Mouse (Mus musculus) heart, embryonic 13.5 days (tissue): ENCODE results near the gene Zcchc17. TPM values are rescaled to one million over a fixed set of nuclear protein-coding genes. Genes with fewer than 3 reads are reported as not detected.

Source experiments
- ATAC-seq: fragments of 200-750 bp; cut with Nextera tagmentation; 2 replicates; pipeline ENCODE4 v1.8.0; 2017; ENCODE audit warnings: moderate TSS enrichment; ENCODE audit not compliant: insufficient number of reproducible peaks, low FRiP score, low TSS enrichment; ENCODE audit errors: extremely low read depth
- H3K27ac ChIP-seq: fragments of 300-500 bp; sonication (generic); replicated peaks from 2 replicates; pipeline ENCODE4 v1.5.1; 2015; ENCODE audit warnings: moderate library complexity, mild to moderate bottlenecking, inconsistent platforms
- H3K27me3 ChIP-seq: fragments of 300-500 bp; sonication (generic); replicated peaks from 2 replicates; pipeline ENCODE4 v1.6.1; 2015; ENCODE audit warnings: mild to moderate bottlenecking, inconsistent platforms
- H3K36me3 ChIP-seq: fragments of 300-500 bp; sonication (generic); 2 replicates; pipeline ENCODE4 v1.6.1; 2015; ENCODE audit warnings: mild to moderate bottlenecking, inconsistent platforms
- H3K4me1 ChIP-seq: fragments of 300-500 bp; sonication (generic); 2 replicates; pipeline ENCODE4 v1.6.1; 2015; ENCODE audit warnings: inconsistent platforms
- H3K4me2 ChIP-seq: fragments of 300-500 bp; sonication (generic); 2 replicates; pipeline ENCODE4 v1.6.1; 2015; ENCODE audit warnings: inconsistent platforms, mild to moderate bottlenecking, moderate library complexity
- H3K4me3 ChIP-seq: fragments of 300-500 bp; sonication (generic); 2 replicates; pipeline ENCODE4 v1.5.1; 2015; ENCODE audit warnings: moderate library complexity, mild to moderate bottlenecking, inconsistent platforms
- H3K9ac ChIP-seq: fragments of 300-500 bp; sonication (generic); 2 replicates; pipeline ENCODE4 v1.6.1; 2015; ENCODE audit warnings: inconsistent platforms, mild to moderate bottlenecking, moderate library complexity
- H3K9me3 ChIP-seq: fragments of 300-500 bp; sonication (generic); 2 replicates; pipeline ENCODE4 v1.6.1; 2016; ENCODE audit warnings: inconsistent platforms
- WGBS: fragments of 180-500 bp; shearing (Covaris S2); methylation state at CpG from one replicate; pipeline ENCODE4 v1.1.7; 2015; ENCODE audit warnings: mixed read lengths; 5-methylcytosine and 5-hydroxymethylcytosine counted together
- polyA plus RNA-seq: library from polyadenylated mRNA; unstranded; fragments of >200 nt; fragmentation: Nextera tagmentation; extraction: Ambion mirVana; gene quantifications from 2 replicates; pipeline ENCODE4 v1.2.1, GENCODE M21; 2015

Gene Zcchc17
- polyA plus RNA-seq, 1 experiment from 2014 or later, result 48.1 TPM

GRCm38 (mm10) chr4:130316691-130317090, 43.1 kb downstream of the Zcchc17 start:
- H3K27ac ChIP-seq, result peak overlapping the region; percentile 91
- ATAC-seq, result no peak
- H3K9ac ChIP-seq, result peak overlapping the region; percentile 68

GRCm38 (mm10) chr4:130315771-130316527, 43.8 kb downstream of the Zcchc17 start:
- peaks cover 81% of the 10 kb centered on the region for H3K36me3 ChIP-seq
- peak overlapping the region; percentile 68 for H3K9ac ChIP-seq
- ATAC-seq, result no peak

More at GRCm38 (mm10) chr4:130316691-130317090, 43.1 kb downstream of the Zcchc17 start:
- Histone ChIP-seq H3K36me3 (peaks cover 84% of the 10 kb centered on the region), H3K9me3 (no peaks in the 10 kb centered on the region), H3K4me3 (no peak overlapping the region), H3K27me3 (no peaks in the 10 kb centered on the region), H3K4me1 (peaks cover 78% of the 10 kb centered on the region), H3K4me2 (no peak overlapping the region)
- 59% methylated on average over 10 of the region's 10 CpGs for whole genome bisulfite sequencing

GRCm38 (mm10) chr4:130313552-130313951, 46.2 kb downstream of the Zcchc17 start:
- Histone ChIP-seq H3K9ac (no peak overlapping the region), H3K4me1 (peaks cover 92% of the 10 kb centered on the region), H3K36me3 (peaks cover 63% of the 10 kb centered on the region), H3K9me3 (no peaks in the 10 kb centered on the region), H3K27ac (no peak overlapping the region), H3K27me3 (peaks cover 21% of the 10 kb centered on the region), H3K4me3 (no peak overlapping the region), H3K4me2 (no peak overlapping the region)
- WGBS, result 83% methylated on average over 4 of the region's 4 CpGs
- no peak for ATAC-seq

More at GRCm38 (mm10) chr4:130315771-130316527, 43.8 kb downstream of the Zcchc17 start:
- H3K4me1 ChIP-seq, result peaks cover 81% of the 10 kb centered on the region
- no peak overlapping the region for H3K4me2 ChIP-seq
- WGBS, result 47% methylated on average over 13 of the region's 13 CpGs
- H3K9me3 ChIP-seq, result no peaks in the 10 kb centered on the region
- H3K27me3 ChIP-seq, result no peaks in the 10 kb centered on the region; the same call in 1 of the 2 replicates
- peak overlapping the region; percentile 91 for H3K27ac ChIP-seq
- no peak overlapping the region for H3K4me3 ChIP-seq

- H3K27me3 ChIP-seq, result peaks cover 26% of the 10 kb centered on the region
- H3K36me3 ChIP-seq, result peaks cover 56% of the 10 kb centered on the region
- H3K4me1 ChIP-seq, result peaks cover 92% of the 10 kb centered on the region
- H3K9ac ChIP-seq, result no peak overlapping the region
- WGBS, result 49% methylated on average over 3 of the region's 3 CpGs
- H3K4me3 ChIP-seq, result no peak overlapping the region
- H3K27ac ChIP-seq, result peak overlapping the region; percentile 40; the same call in 1 of the 2 replicates
- no peaks in the 10 kb centered on the region for H3K9me3 ChIP-seq
- no peak for ATAC-seq
- H3K4me2 ChIP-seq, result 0 out of 2 replicates have a peak overlapping the region, but pooled peaks have one; percentile 80
These were observed 47.2 kb downstream of the Zcchc17 start for GRCm38 (mm10) chr4:130312526-130312925.

GRCm38 (mm10) chr4:130309254-130309653, 50.5 kb downstream of the Zcchc17 start:
- Histone ChIP-seq H3K4me3 (peak overlapping the region; percentile 71), H3K27ac (peak overlapping the region; percentile 96), H3K4me2 (peak overlapping the region; percentile 80), H3K4me1 (peaks cover 72% of the 10 kb centered on the region), H3K9me3 (no peaks in the 10 kb centered on the region), H3K27me3 (peaks cover 44% of the 10 kb centered on the region), H3K9ac (peak overlapping the region; percentile 94), H3K36me3 (peaks cover 25% of the 10 kb centered on the region)
- WGBS, result 28% methylated on average over 8 of the region's 8 CpGs
- no peak for ATAC-seq

GRCm38 (mm10) chr4:130308231-130309081, 51.3 kb downstream of the Zcchc17 start, which contains the start of the genes Fabp3 and Gm10570:
TSS of gene Fabp3 (plus strand) at chr4:130308595.
TSS of gene Gm10570 (minus strand) at chr4:130308674.
- under 1% methylated on average over 52 of the region's 52 CpGs for WGBS
- Histone ChIP-seq H3K9me3 (no peaks in the 10 kb centered on the region), H3K9ac (peak within 1 kb of the TSS; percentile 94), H3K27me3 (peaks cover 47% of the 10 kb centered on the region), H3K27ac (peak within 1 kb of the TSS; percentile 96), H3K4me1 (peaks cover 65% of the 10 kb centered on the region), H3K36me3 (peaks cover 17% of the 10 kb centered on the region), H3K4me2 (peak within 1 kb of the TSS; percentile 80), H3K4me3 (peak within 1 kb of the TSS; percentile 71)
- ATAC-seq, result peak; percentile 34; the same call in 1 of the 2 replicates

GRCm38 (mm10) chr4:130307851-130308230, 51.9 kb downstream of the Zcchc17 start:
- peak overlapping the region; percentile 71 for H3K4me3 ChIP-seq
- H3K27ac ChIP-seq, result peak overlapping the region; percentile 96
- peaks cover 48% of the 10 kb centered on the region for H3K27me3 ChIP-seq
- H3K4me2 ChIP-seq, result peak overlapping the region; percentile 80
- under 1% methylated on average over 23 of the region's 23 CpGs for WGBS
- H3K9ac ChIP-seq, result peak overlapping the region; percentile 94
- ATAC-seq, result peak; percentile 28; the same call in 1 of the 2 replicates
- no peaks in the 10 kb centered on the region for H3K9me3 ChIP-seq
- peaks cover 59% of the 10 kb centered on the region for H3K4me1 ChIP-seq
- peaks cover 11% of the 10 kb centered on the region for H3K36me3 ChIP-seq

GRCm38 (mm10) chr4:130306796-130307630, 52.7 kb downstream of the Zcchc17 start:
- WGBS, result 69% methylated on average over 10 of the region's 10 CpGs
- peak overlapping the region; percentile 80 for H3K4me2 ChIP-seq
- peaks cover 4% of the 10 kb centered on the region for H3K36me3 ChIP-seq
- no peaks in the 10 kb centered on the region for H3K9me3 ChIP-seq
- no peak for ATAC-seq
- peak overlapping the region; percentile 71; the same call in 1 of the 2 replicates for H3K4me3 ChIP-seq
- peak overlapping the region; percentile 96 for H3K27ac ChIP-seq
- H3K27me3 ChIP-seq, result peaks cover 50% of the 10 kb centered on the region
- peaks cover 59% of the 10 kb centered on the region for H3K4me1 ChIP-seq
- H3K9ac ChIP-seq, result peak overlapping the region; percentile 94

- H3K9ac ChIP-seq, result no peak overlapping the region
- no peak overlapping the region for H3K4me2 ChIP-seq
- no peak for ATAC-seq
- H3K36me3 ChIP-seq, result no peaks in the 10 kb centered on the region
- WGBS, result 25% methylated on average over 3 of the region's 3 CpGs
- no peak overlapping the region for H3K4me3 ChIP-seq
- H3K27me3 ChIP-seq, result peaks cover 44% of the 10 kb centered on the region
- H3K9me3 ChIP-seq, result no peaks in the 10 kb centered on the region
- no peak overlapping the region for H3K27ac ChIP-seq
- H3K4me1 ChIP-seq, result peaks cover 42% of the 10 kb centered on the region
These were observed 55.0 kb downstream of the Zcchc17 start for GRCm38 (mm10) chr4:130304746-130305145.

- no peak for ATAC-seq
- H3K9ac ChIP-seq, result no peak overlapping the region
- H3K27ac ChIP-seq, result no peak overlapping the region
- H3K9me3 ChIP-seq, result no peaks in the 10 kb centered on the region
- H3K4me1 ChIP-seq, result peaks cover 33% of the 10 kb centered on the region
- H3K27me3 ChIP-seq, result peaks cover 28% of the 10 kb centered on the region
- H3K36me3 ChIP-seq, result no peaks in the 10 kb centered on the region
- H3K4me3 ChIP-seq, result no peak overlapping the region
- H3K4me2 ChIP-seq, result no peak overlapping the region
- 47% methylated on average over 12 of the region's 12 CpGs for WGBS
These were observed 57.4 kb downstream of the Zcchc17 start for GRCm38 (mm10) chr4:130302285-130302870.
